Mouse (Mus musculus): ENCODE measurements around the gene Tlr4. TPM values are rescaled to one million over a fixed set of nuclear protein-coding genes. Genes with fewer than 3 reads are reported as not detected.

Tlr4 gene
- total and polyA plus RNA-seq, 3 experiments: 8.6 to 22.1 (median 19.0) TPM

- Histone ChIP-seq H3K36me3 (replicated peaks in 1 of 2; ENCODE audit: control insufficient read depth in 1 of 2, insufficient read depth in 1 of 2, low read length in 1 of 2) (no peaks in the 10 kb centered on the region), H3K79me2 (replicated peaks; ENCODE audit: control insufficient read depth, extremely low read depth, insufficient read depth, poor library complexity, severe bottlenecking) (no peaks in the 10 kb centered on the region), H3K27ac (ENCODE audit: insufficient read depth, low read depth) (no peak overlapping the region), H3K27me3 (replicated peaks) (no peaks in the 10 kb centered on the region), H3K4me1 (ENCODE audit: control insufficient read depth in 1 of 2, insufficient read depth in 2 of 2) (no peaks in the 10 kb centered on the region), H3K9ac (ENCODE audit: insufficient read depth, low read depth) (no peak overlapping the region), H3K9me3 (replicated peaks; ENCODE audit: low read length) (no peaks in the 10 kb centered on the region), H3K4me2 (ENCODE audit: insufficient read depth, low read depth, poor library complexity, severe bottlenecking) (no peak overlapping the region), H3K4me3 (replicated peaks in 1 of 3; ENCODE audit: low read depth in 2 of 3, low read length in 2 of 3, poor library complexity in 1 of 3) (no peak overlapping the region)
- in situ Hi-C loops (cut with MboI; ENCODE audit: low pct_ligation_motif_present, low pct_unique_long_range_greater_than_20kb, low sequenced_read_pairs): no loop called here
- DNase-seq (ENCODE audit: extremely low read depth): no peak
- dilution Hi-C loops (cut with MboI; ENCODE audit: extremely low pct_ligation_motif_present, extremely low pct_unique_long_range_greater_than_20kb, low sequenced_read_pairs): no loop called here
- TF ChIP-seq NRF1 (IDR thresholded peaks at IDR 0.05; ENCODE audit: low read depth, low read length): no peak
Observed at GRCm38 (mm10) chr4:66901498-66901897, 74.1 kb downstream of the Tlr4 start.

- no peak for DNase-seq (ENCODE audit: extremely low read depth)
- H3K27me3 ChIP-seq (replicated peaks): no peaks in the 10 kb centered on the region
- TF ChIP-seq ZMIZ1 (IDR thresholded peaks at IDR 0.05; ENCODE audit: low read depth, low read length) (no peak), RCOR1 (conservative IDR thresholded peaks at IDR 0.05; ENCODE audit: low read depth, low read length) (no peak), CTCF (conservative IDR thresholded peaks at IDR 0.05 in 1 of 2, IDR thresholded peaks at IDR 0.05 in 1 of 2; ENCODE audit: low read depth in 2 of 2, low read length in 2 of 2) (no peak), CHD2 (IDR thresholded peaks at IDR 0.05; ENCODE audit: low read length) (no peak), USF1 (IDR thresholded peaks at IDR 0.05; ENCODE audit: low read depth, low read length) (no peak), JUN (IDR thresholded peaks at IDR 0.05; ENCODE audit: insufficient read depth, low read depth, low read length) (no peak), MAX (IDR thresholded peaks at IDR 0.05; ENCODE audit: low read length) (no peak), ZKSCAN1 (IDR thresholded peaks at IDR 0.05; ENCODE audit: borderline replicate concordance, low read depth, low read length) (no peak), TBP (conservative IDR thresholded peaks at IDR 0.05; ENCODE audit: low read depth, low read length) (no peak), UBTF (IDR thresholded peaks at IDR 0.05; ENCODE audit: low read depth, low read length) (no peak), MYC (IDR thresholded peaks at IDR 0.05; ENCODE audit: low read depth, low read length) (no peak)
- H3K27ac ChIP-seq (ENCODE audit: insufficient read depth, low read depth): no peak overlapping the region
- H3K36me3 ChIP-seq (replicated peaks in 1 of 2; ENCODE audit: control insufficient read depth in 1 of 2, insufficient read depth in 1 of 2, low read length in 1 of 2): no peaks in the 10 kb centered on the region
- no peaks in the 10 kb centered on the region for H3K79me2 ChIP-seq (replicated peaks; ENCODE audit: control insufficient read depth, extremely low read depth, insufficient read depth, poor library complexity, severe bottlenecking)
- in situ Hi-C loops (cut with MboI; ENCODE audit: low pct_ligation_motif_present, low pct_unique_long_range_greater_than_20kb, low sequenced_read_pairs) (no loop called here), dilution Hi-C loops (cut with MboI; ENCODE audit: extremely low pct_ligation_motif_present, extremely low pct_unique_long_range_greater_than_20kb, low sequenced_read_pairs) (no loop called here)
- no peaks in the 10 kb centered on the region for H3K4me1 ChIP-seq (ENCODE audit: control insufficient read depth in 1 of 2, insufficient read depth in 2 of 2)
- H3K4me3 ChIP-seq (replicated peaks in 1 of 3; ENCODE audit: low read depth in 2 of 3, low read length in 2 of 3, poor library complexity in 1 of 3): no peak overlapping the region
- no peaks in the 10 kb centered on the region for H3K9me3 ChIP-seq (replicated peaks; ENCODE audit: low read length)
- no peak overlapping the region for H3K4me2 ChIP-seq (ENCODE audit: insufficient read depth, low read depth, poor library complexity, severe bottlenecking)
- no peak overlapping the region for H3K9ac ChIP-seq (ENCODE audit: insufficient read depth, low read depth)
Observed at GRCm38 (mm10) chr4:66908376-66908775, 81.0 kb downstream of the Tlr4 start.

DNA sequence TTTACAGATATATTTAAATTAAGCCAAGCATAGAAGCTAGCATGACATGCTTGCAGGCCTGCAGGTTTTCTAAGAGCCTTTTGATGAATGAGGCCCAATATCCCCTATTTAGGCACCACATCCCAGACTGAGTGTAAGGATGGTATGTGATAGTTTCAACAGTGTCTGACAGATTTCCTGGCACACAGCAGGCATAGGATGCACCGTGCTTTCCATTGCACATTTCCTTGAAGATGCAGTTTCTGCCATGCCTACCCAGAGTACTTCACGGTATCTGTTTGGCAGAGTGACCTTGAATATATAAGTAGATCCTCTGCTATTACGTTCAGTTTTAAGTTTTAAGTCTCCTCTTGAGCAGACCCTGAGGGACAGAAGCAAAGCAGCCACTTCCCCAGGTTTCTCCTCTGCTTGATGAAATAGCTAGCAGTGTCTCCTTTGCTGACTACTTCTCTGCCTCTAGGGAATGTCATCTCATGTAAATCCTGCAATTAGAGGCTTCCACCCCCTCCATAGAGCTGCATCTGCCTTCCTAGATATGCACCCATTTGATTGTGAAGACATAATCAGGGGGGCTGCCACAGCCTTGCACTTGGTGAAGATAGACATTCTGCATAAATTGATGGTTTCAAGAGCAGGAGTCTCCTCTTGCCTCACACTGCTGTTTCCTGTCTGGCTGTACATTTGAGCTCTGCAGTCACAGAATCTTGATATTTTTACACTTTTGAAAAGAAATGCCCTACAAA is 92.4 kb downstream of the Tlr4 start:
- no peaks in the 10 kb centered on the region for H3K79me2 ChIP-seq (replicated peaks; ENCODE audit: control insufficient read depth, extremely low read depth, insufficient read depth, poor library complexity, severe bottlenecking)
- H3K9me3 ChIP-seq (replicated peaks; ENCODE audit: low read length): no peaks in the 10 kb centered on the region
- H3K4me3 ChIP-seq (replicated peaks in 1 of 3; ENCODE audit: low read depth in 2 of 3, low read length in 2 of 3, poor library complexity in 1 of 3): no peak overlapping the region
- H3K27me3 ChIP-seq (replicated peaks): no peaks in the 10 kb centered on the region
- H3K9ac ChIP-seq (ENCODE audit: insufficient read depth, low read depth): no peak overlapping the region
- no peak for DNase-seq (ENCODE audit: extremely low read depth)
- no peak overlapping the region for H3K4me2 ChIP-seq (ENCODE audit: insufficient read depth, low read depth, poor library complexity, severe bottlenecking)
- no peaks in the 10 kb centered on the region for H3K36me3 ChIP-seq (replicated peaks in 1 of 2; ENCODE audit: control insufficient read depth in 1 of 2, insufficient read depth in 1 of 2, low read length in 1 of 2)
- H3K27ac ChIP-seq (ENCODE audit: insufficient read depth, low read depth): no peak overlapping the region; the same call in 1 of the 2 replicates
- no peaks in the 10 kb centered on the region; a peak in 1 of 4 replicates for H3K4me1 ChIP-seq (ENCODE audit: control insufficient read depth in 1 of 2, insufficient read depth in 2 of 2)
- in situ Hi-C loops (cut with MboI; ENCODE audit: low pct_ligation_motif_present, low pct_unique_long_range_greater_than_20kb, low sequenced_read_pairs) (no loop called here), dilution Hi-C loops (cut with MboI; ENCODE audit: extremely low pct_ligation_motif_present, extremely low pct_unique_long_range_greater_than_20kb, low sequenced_read_pairs) (no loop called here)
- TF ChIP-seq USF1 (IDR thresholded peaks at IDR 0.05; ENCODE audit: low read depth, low read length): no peak
- TF ChIP-seq IRF4 (IDR thresholded peaks at IDR 0.05; ENCODE audit: low read depth, low read length): no peak
- no peak for TF ChIP-seq KAT2A (IDR thresholded peaks at IDR 0.05; ENCODE audit: insufficient replicate concordance, low read length)
- TF ChIP-seq ZNF384 (IDR thresholded peaks at IDR 0.05; ENCODE audit: low read depth, low read length): no peak
- no peak for TF ChIP-seq ETS1 (conservative IDR thresholded peaks at IDR 0.05; ENCODE audit: low read depth, low read length)
- TF ChIP-seq GABPA (IDR thresholded peaks at IDR 0.05; ENCODE audit: insufficient replicate concordance, low read depth, low read length): no peak
- no peak for TF ChIP-seq CHD1 (IDR thresholded peaks at IDR 0.05; ENCODE audit: low read depth, low read length)
- TF ChIP-seq E2F4 (IDR thresholded peaks at IDR 0.05; ENCODE audit: insufficient replicate concordance, low read depth, low read length): no peak
- TF ChIP-seq NELFE (IDR thresholded peaks at IDR 0.05; ENCODE audit: low read depth, low read length): no peak
- TF ChIP-seq TBP (conservative IDR thresholded peaks at IDR 0.05; ENCODE audit: low read depth, low read length): no peak
- no peak for TF ChIP-seq ELF1 (IDR thresholded peaks at IDR 0.05; ENCODE audit: low read depth, low read length)
- TF ChIP-seq PAX5 (IDR thresholded peaks at IDR 0.05; ENCODE audit: low read length): no peak
- no peak for TF ChIP-seq MYC (IDR thresholded peaks at IDR 0.05; ENCODE audit: low read depth, low read length)
- no peak for TF ChIP-seq POLR2A (IDR thresholded peaks at IDR 0.05; ENCODE audit: low read depth, low read length)
- no peak for TF ChIP-seq POLR2AphosphoS2 (IDR thresholded peaks at IDR 0.05; ENCODE audit: low read depth, low read length)
- TF ChIP-seq CTCF (conservative IDR thresholded peaks at IDR 0.05 in 1 of 2, IDR thresholded peaks at IDR 0.05 in 1 of 2; ENCODE audit: low read depth in 2 of 2, low read length in 2 of 2): no peak
- TF ChIP-seq ZMIZ1 (IDR thresholded peaks at IDR 0.05; ENCODE audit: low read depth, low read length): no peak
- TF ChIP-seq RAD21 (IDR thresholded peaks at IDR 0.05; ENCODE audit: low read depth, low read length): no peak
- TF ChIP-seq CHD2 (IDR thresholded peaks at IDR 0.05; ENCODE audit: low read length): no peak
